Comparison of ENCODE assay signal across 12 mouse cellular contexts in the genomic region with DNA sequence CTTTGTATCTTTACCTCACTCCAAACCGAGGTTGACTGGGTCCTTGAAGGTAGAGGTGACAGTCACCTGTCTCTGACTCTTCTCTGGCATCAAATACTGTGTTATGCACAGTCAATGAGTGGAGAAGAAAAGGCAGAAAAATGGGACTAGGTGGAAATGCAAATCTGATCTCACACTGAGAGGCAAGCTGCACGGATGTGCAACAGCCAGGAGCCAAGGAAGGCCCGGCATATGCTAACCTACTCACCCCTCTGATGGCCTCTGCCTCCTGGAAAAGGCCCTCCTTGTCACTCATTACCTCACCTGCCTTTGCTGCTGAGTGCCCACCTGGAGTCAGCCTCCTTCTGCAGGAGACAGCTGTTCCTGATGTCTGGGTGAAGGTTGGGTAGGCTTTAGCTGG.
DNase-seq lines count a peak whose midpoint lies in the region.
"Had no signal": no experiment of that assay in that cellular context is flagged by ENCODE, and none has a peak within 500 bp of the region (broad histone marks: within the 10 kb centered on the region; RNA-seq: fewer than 3 reads in every experiment).

No protein-coding gene starts in this region.

- peak; percentile 29 for DNase-seq in cerebellum, adult 11 months
- DNase-seq in cerebellum, adult 18-20 months, result peak; percentile 46 to 60
- peak; percentile 74 for DNase-seq in cerebellum, adult 9-11 months
- peak; percentile 43 to 44 for DNase-seq in cerebellum, postnatal 36 days
- no peak for DNase-seq in lung, postnatal 4 days
- no peak for DNase-seq in spleen, postnatal 4 days (ENCODE audit: low spot score in 2 of 2)
- DNase-seq in thymus, postnatal 14 days, result no peak
- DNase-seq: gastrocnemius, postnatal 10 days; heart, adult 18-20 months; heart, postnatal 10 days; heart, postnatal 4 days; kidney, adult 18-20 months had no signal

Comparison
In these comparisons a context has a peak if more than half of its experiments do, and no peak if none do; other contexts are left out.
1. DNase-seq: peak in cerebellum, adult 11 months (single experiment), cerebellum, adult 18-20 months (2 of 2), cerebellum, adult 9-11 months (single experiment) and cerebellum, postnatal 36 days (2 of 2); none in lung, postnatal 4 days (0 of 2), spleen, postnatal 4 days (0 of 2) and thymus, postnatal 14 days (single experiment).